Mouse (Mus musculus): ENCODE results near the gene Map3k19. TPM values are rescaled to one million over a fixed set of nuclear protein-coding genes. Genes with fewer than 3 reads are reported as not detected.

The Map3k19 gene
- polyA plus RNA-seq, 1 experiment: not detected

- no peaks in the 10 kb centered on the region for H3K27me3 ChIP-seq (ENCODE audit: control insufficient read depth)
- TF ChIP-seq GATA1 (IDR thresholded peaks at IDR 0.05; ENCODE audit: low read length): no peak
- TF ChIP-seq TAL1 (IDR thresholded peaks at IDR 0.05; ENCODE audit: low read length): no peak
- peaks cover 41% of the 10 kb centered on the region for H3K4me1 ChIP-seq (ENCODE audit: control insufficient read depth)
- no peaks in the 10 kb centered on the region for H3K9me3 ChIP-seq (ENCODE audit: control insufficient read depth, low read length)
- H3K36me3 ChIP-seq (ENCODE audit: control insufficient read depth): peaks cover 37% of the 10 kb centered on the region
- peak overlapping the region; percentile 87 for H3K4me3 ChIP-seq (replicated peaks)
Observed at GRCm38 (mm10) chr1:127773198-127773802, 81.5 kb downstream of the Map3k19 start.

GRCm38 (mm10) chr1:127766741-127767140 lies 88.1 kb downstream of the Map3k19 start:
- Histone ChIP-seq H3K4me3 (replicated peaks) (no peak overlapping the region), H3K9me3 (ENCODE audit: control insufficient read depth, low read length) (no peaks in the 10 kb centered on the region), H3K36me3 (ENCODE audit: control insufficient read depth) (peaks cover 35% of the 10 kb centered on the region), H3K4me1 (ENCODE audit: control insufficient read depth) (peaks cover 7% of the 10 kb centered on the region), H3K27me3 (ENCODE audit: control insufficient read depth) (no peaks in the 10 kb centered on the region)
- no peak for TF ChIP-seq GATA1 (IDR thresholded peaks at IDR 0.05; ENCODE audit: low read length)
- no peak for TF ChIP-seq TAL1 (IDR thresholded peaks at IDR 0.05; ENCODE audit: low read length)

- no peaks in the 10 kb centered on the region for H3K27me3 ChIP-seq (ENCODE audit: control insufficient read depth)
- peaks cover 35% of the 10 kb centered on the region for H3K36me3 ChIP-seq (ENCODE audit: control insufficient read depth)
- no peak overlapping the region for H3K4me3 ChIP-seq (replicated peaks)
- no peaks in the 10 kb centered on the region for H3K9me3 ChIP-seq (ENCODE audit: control insufficient read depth, low read length)
- TF ChIP-seq GATA1 (IDR thresholded peaks at IDR 0.05; ENCODE audit: low read length) (no peak), TAL1 (IDR thresholded peaks at IDR 0.05; ENCODE audit: low read length) (no peak)
- H3K4me1 ChIP-seq (ENCODE audit: control insufficient read depth): peaks cover 13% of the 10 kb centered on the region
Observed at GRCm38 (mm10) chr1:127765468-127765867, 89.4 kb downstream of the Map3k19 start.

Other genes starting within 250 kb of the Map3k19 start
- not detected in 2 replicates for gene Tmem163, start 175.5 kb downstream of the Map3k19 start, polyA plus RNA-seq (2012)
- gene Acmsd, start 125.6 kb downstream of the Map3k19 start, polyA plus RNA-seq (2012): 0.32 and 0.40 TPM in 2 replicates
- gene Ccnt2, start 80.9 kb downstream of the Map3k19 start, polyA plus RNA-seq (2012): 1.2 TPM in 2 replicates
- 1.3 and 2.0 TPM in 2 replicates for gene Rab3gap1, start 13.7 kb upstream of the Map3k19 start, polyA plus RNA-seq (2012)
- gene Zranb3, start 248.0 kb upstream of the Map3k19 start, polyA plus RNA-seq (2012): 0.06 and 0.08 TPM in 2 replicates
- gene R3hdm1, start 248.3 kb upstream of the Map3k19 start, polyA plus RNA-seq (2012): 2.0 and 4.1 TPM in 2 replicates

All from erythroblast, embryonic 14.5 days (primary cell).